Mouse (Mus musculus) ovary, postnatal 14 days (tissue): ENCODE results near the gene Sct.

Source experiments
- DNase-seq: peaks from one replicate; pipeline ENCODE4 v3.0.0; 2022; ENCODE audit warnings: low spot score

Sct gene

DNA sequence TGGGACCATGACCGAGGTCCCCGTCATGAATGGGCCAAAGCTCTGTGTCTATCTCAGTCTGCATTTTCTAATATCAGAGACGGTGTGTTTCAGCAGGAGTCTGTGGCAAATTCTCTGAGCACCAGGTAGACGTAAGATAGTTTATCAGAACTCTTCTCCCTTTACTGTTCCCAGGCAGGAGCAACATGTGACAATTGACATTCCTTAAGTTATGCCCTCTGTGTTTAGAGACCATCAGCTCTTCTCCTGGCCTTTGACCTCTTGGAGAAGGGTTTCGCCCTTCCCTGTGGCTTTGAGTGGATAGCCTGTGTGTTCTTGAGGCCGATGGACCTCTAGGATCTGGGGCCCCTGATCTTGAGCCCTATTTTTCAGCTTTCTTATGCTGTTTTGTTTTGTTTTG, 49.2 kb downstream of the Sct start:
- no peak for DNase-seq
